Mouse (Mus musculus): Measurements from ENCODE around the gene Ucp3. TPM values are rescaled to one million over a fixed set of nuclear protein-coding genes. Genes with fewer than 3 reads are reported as not detected.

Gene Ucp3
- polyA plus RNA-seq, 1 experiment = not detected

DNA sequence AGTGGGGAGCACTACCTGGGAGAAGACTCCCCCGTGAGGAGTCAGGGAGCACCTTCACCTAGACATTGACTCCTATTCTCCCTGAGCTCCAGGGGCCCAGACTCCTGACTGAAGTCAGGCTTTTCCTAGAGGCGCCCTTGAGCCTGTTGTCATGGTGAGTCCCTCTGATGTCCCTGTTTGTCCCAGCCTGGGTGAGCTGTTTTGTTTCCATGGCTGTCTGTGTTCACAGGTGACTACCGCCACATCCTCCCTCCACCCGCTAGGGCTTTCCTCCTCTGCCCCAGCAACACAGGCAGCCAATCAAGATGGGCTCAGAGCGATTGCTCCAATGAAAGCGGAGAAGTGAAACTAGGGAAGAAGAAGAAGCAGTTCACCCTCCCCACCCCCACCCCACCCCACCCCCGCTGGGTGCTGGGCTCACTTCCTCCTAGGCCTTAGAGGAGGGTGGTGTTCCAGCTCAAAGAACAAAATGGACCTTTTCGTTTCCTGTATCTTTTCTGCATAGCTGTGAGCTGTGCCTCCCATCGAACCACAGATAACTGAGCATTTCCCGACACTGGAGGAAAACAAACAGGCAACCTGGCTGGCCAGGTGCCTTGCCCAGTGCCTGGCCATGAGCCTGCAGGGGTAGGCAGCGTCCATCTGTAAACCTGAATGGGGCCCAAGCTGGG, 22.9 kb downstream of the Ucp3 start:
- Histone ChIP-seq H3K4me1 (ENCODE audit: control insufficient read depth, insufficient read depth, low read length) (peaks cover 21% of the 10 kb centered on the region), H3K4me3 (ENCODE audit: insufficient read depth, low read depth, low read length) (peak overlapping the region; percentile 16), H3K27ac (ENCODE audit: insufficient read depth, low read depth, low read length) (peak overlapping the region; percentile 41)
- TF ChIP-seq POLR2A (IDR thresholded peaks at IDR 0.05; ENCODE audit: insufficient read depth, low read depth, low read length) (no peak), CTCF (IDR thresholded peaks at IDR 0.05; ENCODE audit: insufficient read depth, low read depth, low read length) (no peak)
- WGBS = 61% methylated on average over 11 of the region's 11 CpGs

DNA sequence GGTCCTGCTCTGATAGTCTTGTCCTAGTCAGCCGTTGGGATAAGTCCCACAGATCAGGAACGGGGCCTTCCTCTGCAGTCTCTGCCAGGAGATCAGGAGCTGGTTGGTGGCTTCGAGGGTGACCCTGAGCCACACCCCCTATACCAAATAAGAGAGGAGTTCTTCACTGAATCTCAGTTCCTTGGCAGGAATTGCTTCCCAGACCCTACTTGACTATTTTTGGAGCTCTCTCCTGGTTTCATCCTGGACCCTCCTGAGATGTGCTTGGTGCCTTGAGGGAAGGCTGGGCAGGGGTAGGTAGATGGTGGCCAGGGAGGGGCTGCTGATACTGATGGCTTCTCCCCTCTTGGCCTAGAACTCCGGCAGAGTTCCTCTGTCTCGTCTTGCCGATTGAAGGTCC, 23.6 kb downstream of the Ucp3 start:
- Histone ChIP-seq H3K4me3 (ENCODE audit: insufficient read depth, low read depth, low read length) (no peak overlapping the region), H3K4me1 (ENCODE audit: control insufficient read depth, insufficient read depth, low read length) (peaks cover 21% of the 10 kb centered on the region), H3K27ac (ENCODE audit: insufficient read depth, low read depth, low read length) (0 out of 2 replicates have a peak overlapping the region, but pooled peaks have one; percentile 19)
- TF ChIP-seq CTCF (IDR thresholded peaks at IDR 0.05; ENCODE audit: insufficient read depth, low read depth, low read length) (no peak), POLR2A (IDR thresholded peaks at IDR 0.05; ENCODE audit: insufficient read depth, low read depth, low read length) (no peak)
- WGBS = 83% methylated on average over 6 of the region's 6 CpGs

DNA sequence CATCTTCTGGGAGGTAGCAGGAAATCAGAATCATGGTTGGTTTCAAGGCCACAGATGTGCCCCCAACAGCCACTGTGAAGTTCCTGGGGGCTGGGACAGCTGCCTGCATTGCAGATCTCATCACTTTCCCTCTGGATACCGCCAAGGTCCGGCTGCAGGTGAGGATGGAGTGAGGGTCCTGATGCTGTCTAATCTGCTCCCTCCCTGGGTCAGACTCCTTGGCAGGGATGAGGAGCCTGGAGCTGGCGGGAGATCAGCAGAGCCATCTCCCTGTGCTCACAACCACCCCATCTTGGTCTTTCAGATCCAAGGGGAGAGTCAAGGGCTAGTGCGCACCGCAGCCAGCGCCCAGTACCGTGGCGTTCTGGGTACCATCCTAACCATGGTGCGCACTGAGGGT, 24.0 kb downstream of the Ucp3 start:
- Histone ChIP-seq H3K4me3 (ENCODE audit: insufficient read depth, low read depth, low read length) (no peak overlapping the region), H3K4me1 (ENCODE audit: control insufficient read depth, insufficient read depth, low read length) (peaks cover 21% of the 10 kb centered on the region), H3K27ac (ENCODE audit: insufficient read depth, low read depth, low read length) (no peak overlapping the region)
- no peak for TF ChIP-seq CTCF (IDR thresholded peaks at IDR 0.05; ENCODE audit: insufficient read depth, low read depth, low read length)
- WGBS = over 99% methylated on average over 9 of the region's 9 CpGs

DNA sequence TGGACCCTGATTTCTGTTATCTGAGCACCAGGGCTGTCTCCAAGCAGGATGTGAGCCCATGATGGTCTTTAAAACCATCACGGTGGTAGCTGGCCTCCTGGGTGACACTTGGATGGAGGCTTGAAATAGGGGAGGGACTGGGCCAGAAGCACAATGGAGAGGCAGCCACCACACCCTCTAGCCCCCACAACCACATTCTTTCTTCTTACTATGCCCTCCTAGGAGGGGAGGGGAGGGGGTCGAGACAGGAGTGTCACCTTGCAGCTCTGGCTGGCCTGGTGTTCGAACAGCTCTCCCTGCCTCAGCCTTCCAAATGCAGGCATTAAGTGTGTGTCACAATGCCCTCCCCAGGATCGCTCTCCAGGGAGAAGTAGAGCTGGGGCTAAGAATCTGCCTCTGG, 24.6 kb downstream of the Ucp3 start:
- 83% methylated on average over 4 of the region's 4 CpGs for WGBS
- peaks cover 21% of the 10 kb centered on the region for H3K4me1 ChIP-seq (ENCODE audit: control insufficient read depth, insufficient read depth, low read length)
- TF ChIP-seq CTCF (IDR thresholded peaks at IDR 0.05; ENCODE audit: insufficient read depth, low read depth, low read length) (no peak), POLR2A (IDR thresholded peaks at IDR 0.05; ENCODE audit: insufficient read depth, low read depth, low read length) (no peak)

DNA sequence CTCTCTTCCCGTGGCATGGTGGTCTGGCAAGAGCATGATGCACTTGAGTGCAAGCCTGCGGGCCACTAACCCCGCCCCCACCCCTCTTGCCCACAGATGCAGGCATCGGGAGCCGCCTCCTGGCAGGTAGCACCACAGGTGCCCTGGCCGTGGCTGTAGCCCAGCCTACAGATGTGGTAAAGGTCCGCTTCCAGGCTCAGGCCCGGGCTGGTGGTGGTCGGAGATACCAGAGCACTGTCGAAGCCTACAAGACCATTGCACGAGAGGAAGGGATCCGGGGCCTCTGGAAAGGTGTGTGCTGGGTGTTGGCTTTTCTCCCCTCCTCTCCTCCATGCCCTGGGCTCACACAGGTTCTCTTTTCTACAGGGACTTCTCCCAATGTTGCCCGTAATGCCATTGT, 25.2 kb downstream of the Ucp3 start:
- Histone ChIP-seq H3K4me1 (ENCODE audit: control insufficient read depth, insufficient read depth, low read length) (peaks cover 19% of the 10 kb centered on the region), H3K4me3 (ENCODE audit: insufficient read depth, low read depth, low read length) (no peak overlapping the region), H3K27ac (ENCODE audit: insufficient read depth, low read depth, low read length) (no peak overlapping the region)
- 95% methylated on average over 13 of the region's 13 CpGs for WGBS
- TF ChIP-seq POLR2A (IDR thresholded peaks at IDR 0.05; ENCODE audit: insufficient read depth, low read depth, low read length) (no peak), CTCF (IDR thresholded peaks at IDR 0.05; ENCODE audit: insufficient read depth, low read depth, low read length) (no peak)

More for the DNA sequence above, 24.6 kb downstream of the Ucp3 start:
- Histone ChIP-seq H3K4me3 (ENCODE audit: insufficient read depth, low read depth, low read length) (no peak overlapping the region), H3K27ac (ENCODE audit: insufficient read depth, low read depth, low read length) (no peak overlapping the region)

DNA sequence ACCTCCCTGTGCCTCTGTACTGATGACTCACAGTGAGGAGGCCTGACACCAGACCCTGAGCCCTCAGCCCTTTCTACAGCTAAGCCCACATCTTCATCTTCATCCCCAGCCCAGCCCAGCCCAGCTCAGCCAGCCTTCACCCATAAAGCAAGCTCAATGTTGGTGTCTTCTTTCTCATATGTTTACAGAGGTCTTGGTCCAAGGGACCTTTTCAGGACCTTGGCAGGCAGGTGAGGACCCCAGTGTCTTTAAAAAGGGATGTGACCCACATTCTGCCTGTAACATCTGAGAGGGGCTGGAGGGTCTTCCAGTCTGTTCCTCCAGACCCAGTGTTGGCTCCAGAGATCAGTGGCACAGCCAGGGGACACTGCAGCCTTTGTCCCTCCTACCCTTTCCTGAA, 26.7 kb downstream of the Ucp3 start:
- peaks cover 12% of the 10 kb centered on the region for H3K4me1 ChIP-seq (ENCODE audit: control insufficient read depth, insufficient read depth, low read length)
- H3K4me3 ChIP-seq (ENCODE audit: insufficient read depth, low read depth, low read length) = no peak overlapping the region

DNA sequence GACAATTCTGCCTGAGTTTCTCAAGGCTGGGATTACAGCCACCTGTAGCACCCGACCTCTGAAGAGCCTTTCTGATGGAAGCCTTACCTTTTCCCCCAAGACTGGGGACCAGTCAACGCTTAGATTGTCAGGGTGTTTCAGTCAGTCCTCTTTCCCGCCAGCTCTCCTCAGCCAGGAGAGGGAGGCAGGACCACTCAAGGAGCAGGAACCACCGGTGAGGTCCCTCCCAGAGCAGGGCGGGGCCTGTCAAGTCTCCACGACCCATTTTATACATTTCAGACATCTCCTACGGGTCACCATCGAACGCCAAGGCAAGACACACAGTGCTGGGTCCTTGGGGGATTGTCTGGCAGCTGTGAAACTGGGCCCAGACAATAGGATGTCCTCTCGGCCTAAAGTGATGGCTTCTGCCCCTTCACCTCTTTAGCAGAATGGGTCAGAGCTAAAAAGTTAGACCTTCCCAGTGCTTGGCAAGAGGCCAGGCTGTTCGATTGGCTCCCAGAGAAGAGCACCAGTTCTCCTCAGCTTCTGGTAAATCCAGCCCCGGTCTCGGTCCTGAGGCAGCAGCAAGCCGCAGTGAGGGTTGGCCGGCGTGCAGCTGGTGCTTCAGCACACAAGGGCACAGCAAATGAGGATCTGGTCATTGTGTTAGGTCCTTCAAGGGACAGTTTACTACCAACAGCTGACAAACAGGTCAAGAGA, 27.6 kb downstream of the Ucp3 start:
- WGBS = 83% methylated on average over 16 of the region's 16 CpGs
- Histone ChIP-seq H3K27ac (ENCODE audit: insufficient read depth, low read depth, low read length) (no peak overlapping the region), H3K4me3 (ENCODE audit: insufficient read depth, low read depth, low read length) (no peak overlapping the region), H3K4me1 (ENCODE audit: control insufficient read depth, insufficient read depth, low read length) (peaks cover 10% of the 10 kb centered on the region)
- TF ChIP-seq CTCF (IDR thresholded peaks at IDR 0.05; ENCODE audit: insufficient read depth, low read depth, low read length) (no peak), POLR2A (IDR thresholded peaks at IDR 0.05; ENCODE audit: insufficient read depth, low read depth, low read length) (no peak)

More for the DNA sequence above, 26.7 kb downstream of the Ucp3 start:
- TF ChIP-seq CTCF (IDR thresholded peaks at IDR 0.05; ENCODE audit: insufficient read depth, low read depth, low read length) = no peak
- H3K27ac ChIP-seq (ENCODE audit: insufficient read depth, low read depth, low read length) = no peak overlapping the region

DNA sequence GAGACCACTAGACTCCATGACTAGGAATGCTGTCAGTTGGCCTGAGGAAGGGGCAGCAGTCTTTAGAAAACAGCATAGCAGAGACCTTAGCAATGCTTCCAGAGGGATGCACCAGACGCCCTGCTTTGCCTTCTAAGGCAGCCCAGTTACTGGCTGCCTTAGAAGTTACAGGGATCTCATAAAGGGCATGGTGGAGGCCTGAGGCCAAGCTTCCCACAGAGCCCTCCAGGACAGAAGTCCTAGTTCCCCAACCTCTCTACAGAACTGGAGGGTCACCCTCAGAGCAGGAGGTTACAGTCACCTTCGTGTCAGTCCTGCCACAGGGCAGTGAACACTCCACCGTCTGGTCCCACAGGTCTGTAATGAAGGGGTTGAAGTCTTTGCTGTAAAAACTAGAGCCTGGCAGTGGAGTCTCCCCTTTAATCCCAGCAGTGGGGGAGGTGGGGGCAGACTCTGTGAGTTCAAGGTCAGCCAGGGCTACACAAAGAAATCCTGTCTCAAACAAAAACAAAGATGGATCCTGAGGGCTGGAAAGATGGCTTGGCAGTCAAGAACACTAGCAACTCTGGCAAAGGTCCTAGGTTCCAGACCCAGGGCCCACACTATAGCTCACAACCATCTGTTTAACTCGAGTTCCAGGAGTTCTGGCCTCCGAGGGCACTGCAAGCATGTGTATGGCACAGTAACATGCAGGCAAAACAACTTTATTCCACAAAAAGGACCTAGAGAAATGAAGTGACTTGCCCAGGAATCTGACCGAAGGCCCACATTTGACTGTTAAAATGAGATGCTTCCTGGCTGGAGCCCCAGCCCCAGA, 28.4 kb downstream of the Ucp3 start:
- Histone ChIP-seq H3K27ac (ENCODE audit: insufficient read depth, low read depth, low read length) (no peak overlapping the region), H3K4me1 (ENCODE audit: control insufficient read depth, insufficient read depth, low read length) (peaks cover 3% of the 10 kb centered on the region), H3K4me3 (ENCODE audit: insufficient read depth, low read depth, low read length) (no peak overlapping the region)
- TF ChIP-seq POLR2A (IDR thresholded peaks at IDR 0.05; ENCODE audit: insufficient read depth, low read depth, low read length) (no peak), CTCF (IDR thresholded peaks at IDR 0.05; ENCODE audit: insufficient read depth, low read depth, low read length) (no peak)
- WGBS = 80% methylated on average over 6 of the region's 6 CpGs

DNA sequence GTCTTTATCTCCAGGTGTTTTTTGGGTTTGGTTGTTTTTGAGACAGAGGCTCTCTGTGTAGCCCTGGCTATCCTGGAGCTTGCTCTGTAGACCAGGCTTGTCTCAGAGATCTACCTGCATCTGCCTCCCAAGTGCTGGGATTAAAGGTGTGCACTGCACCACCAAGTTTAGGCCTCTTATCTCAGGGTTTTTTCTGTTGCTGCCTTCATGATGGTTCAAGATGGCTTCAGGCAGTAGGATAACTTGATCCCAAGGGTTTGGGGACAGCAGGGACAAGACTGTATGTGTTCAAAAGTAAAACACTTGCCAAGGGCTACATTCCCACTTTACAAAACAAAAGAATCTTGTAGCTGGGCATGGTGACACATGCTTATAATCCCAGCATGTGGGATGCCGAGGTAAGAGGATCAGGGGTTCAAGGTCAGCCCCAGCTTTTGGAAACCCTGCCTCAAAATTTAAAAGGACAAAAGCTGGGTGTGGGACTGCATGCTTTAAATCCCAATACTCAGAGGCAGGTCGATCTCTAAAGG, 29.1 kb downstream of the Ucp3 start:
- Histone ChIP-seq H3K4me3 (ENCODE audit: insufficient read depth, low read depth, low read length) (no peak overlapping the region), H3K27ac (ENCODE audit: insufficient read depth, low read depth, low read length) (no peak overlapping the region), H3K4me1 (ENCODE audit: control insufficient read depth, insufficient read depth, low read length) (no peaks in the 10 kb centered on the region; the same call in 1 of the 2 replicates)
- no peak for TF ChIP-seq POLR2A (IDR thresholded peaks at IDR 0.05; ENCODE audit: insufficient read depth, low read depth, low read length)
- no peak for TF ChIP-seq CTCF (IDR thresholded peaks at IDR 0.05; ENCODE audit: insufficient read depth, low read depth, low read length)
- 69% methylated on average over 2 of the region's 2 CpGs for WGBS

All from olfactory bulb, adult 2 months (tissue).